ENCODE assay signal across 21 mouse cellular contexts in genomic region chr10:117590331-117591301, GRCm38 (mm10). TPM values are rescaled to one million over a fixed set of nuclear protein-coding genes. Genes with fewer than 3 reads are reported as not detected.
DNase-seq lines count a peak whose midpoint lies in the region; ATAC-seq lines count a peak whose summit lies in the region.
"Had no signal": no experiment of that assay in that cellular context is flagged by ENCODE, and none has a peak within 500 bp of the region (broad histone marks: within the 10 kb centered on the region; RNA-seq: fewer than 3 reads in every experiment).

No protein-coding gene starts in this region.

- peaks cover 51% of the 10 kb centered on the region for H3K4me1 ChIP-seq in limb, embryonic 10.5 days
- H3K4me1 ChIP-seq in limb, embryonic 12.5 days (replicated peaks): peaks cover 35% of the 10 kb centered on the region
- H3K4me1 ChIP-seq: forebrain, embryonic 12.5 days had no signal

- no peak overlapping the region for H3K4me2 ChIP-seq in limb, embryonic 12.5 days
- H3K4me2 ChIP-seq: embryonic facial prominence, embryonic 15.5 days; forebrain, embryonic 12.5 days had no signal

- H3K27ac ChIP-seq in limb, embryonic 10.5 days: peak overlapping the region; percentile 76
- 0 out of 2 replicates have a peak overlapping the region, but pooled peaks have one; percentile 19 for H3K27ac ChIP-seq in limb, embryonic 12.5 days
- H3K27ac ChIP-seq: embryonic facial prominence, embryonic 13.5 days; embryonic facial prominence, embryonic 15.5 days; forebrain, embryonic 10.5 days; forebrain, embryonic 12.5 days had no signal

- WGBS in limb, embryonic 10.5 days: 75% methylated on average over 13 of the region's 13 CpGs
- 53% methylated on average over 13 of the region's 13 CpGs for WGBS in limb, embryonic 12.5 days

- H3K27me3 ChIP-seq in limb, embryonic 10.5 days (ENCODE audit: low read depth, poor library complexity, severe bottlenecking): 0 out of 2 replicates have a peak, but pooled peaks cover 6% of the 10 kb centered on the region
- peaks cover 6% of the 10 kb centered on the region; the same call in 1 of the 2 replicates for H3K27me3 ChIP-seq in limb, embryonic 12.5 days
- H3K27me3 ChIP-seq: embryonic facial prominence, embryonic 13.5 days; embryonic facial prominence, embryonic 15.5 days; forebrain, embryonic 12.5 days had no signal

- no peaks in the 10 kb centered on the region for H3K9me3 ChIP-seq in limb, embryonic 10.5 days (replicated peaks)
- no peaks in the 10 kb centered on the region for H3K9me3 ChIP-seq in limb, embryonic 12.5 days
- H3K9me3 ChIP-seq: embryonic facial prominence, embryonic 13.5 days; embryonic facial prominence, embryonic 15.5 days; forebrain, embryonic 10.5 days; forebrain, embryonic 12.5 days had no signal

- no peaks in the 10 kb centered on the region for H3K36me3 ChIP-seq in limb, embryonic 10.5 days
- H3K36me3 ChIP-seq in limb, embryonic 12.5 days: no peaks in the 10 kb centered on the region
- H3K36me3 ChIP-seq: embryonic facial prominence, embryonic 13.5 days; embryonic facial prominence, embryonic 15.5 days; forebrain, embryonic 10.5 days; forebrain, embryonic 12.5 days had no signal

- H3K4me3 ChIP-seq in limb, embryonic 10.5 days: no peak overlapping the region
- H3K4me3 ChIP-seq in limb, embryonic 12.5 days (replicated peaks): no peak overlapping the region
- H3K4me3 ChIP-seq: embryonic facial prominence, embryonic 13.5 days; embryonic facial prominence, embryonic 15.5 days; erythroblast, embryonic 14.5 days; forebrain, embryonic 10.5 days; forebrain, embryonic 12.5 days had no signal

- peak; percentile 94 for DNase-seq in 3T3-L1 (ENCODE audit: low read depth, low spot score)
- no peak for DNase-seq in limb, embryonic 10.5 days (ENCODE audit: low spot score)
- no peak for DNase-seq in kidney, postnatal 10 days
- DNase-seq in adrenal gland, postnatal 36 days: no peak
- DNase-seq: adrenal gland, adult 8-10 months; adrenal gland, postnatal 14 days; cerebellum, adult 11 months; cerebellum, adult 18-20 months; cerebellum, adult 8-10 months; cerebellum, adult 9-11 months; cerebellum, postnatal 14 days; cerebellum, postnatal 36 days; embryo, embryonic 11 days had no signal

- no peak overlapping the region for H3K9ac ChIP-seq in limb, embryonic 12.5 days (replicated peaks)
- H3K9ac ChIP-seq: embryonic facial prominence, embryonic 13.5 days; embryonic facial prominence, embryonic 15.5 days; forebrain, embryonic 12.5 days had no signal

- ATAC-seq in limb, embryonic 12.5 days (ENCODE audit: insufficient number of reproducible peaks, insufficient read depth, low FRiP score, low TSS enrichment, low read depth): no peak
- ATAC-seq: forebrain, embryonic 14.5 days; forebrain, embryonic 16.5 days had no signal

RNA-seq across cellular contexts. Expression of gene Cpm, which starts 38.7 kb away (rescaled TPM):
- 22.5 and 31.5 TPM in 2 replicates for polyA plus RNA-seq in limb, embryonic 10.5 days (2016; fragmentation: Nextera tagmentation; extraction: Ambion mirVana)
- polyA plus RNA-seq in limb, embryonic 12.5 days (2016; fragmentation: Nextera tagmentation; extraction: Ambion mirVana): 30.0 and 35.3 TPM in 2 replicates
- total RNA-seq in adrenal gland, postnatal 36 days (2021): 10 to 100 TPM; 25.3 to 34.9 TPM
- polyA plus RNA-seq: erythroblast, embryonic 14.5 days had no signal
